Mouse (Mus musculus) neural tube, embryonic 15.5 days (tissue): ENCODE measurements around the gene Gpr3. TPM values are rescaled to one million over a fixed set of nuclear protein-coding genes. Genes with fewer than 3 reads are reported as not detected.

ENCODE experiments used
- ATAC-seq: fragments of 200-750 bp; cut with Nextera tagmentation; 2 replicates; pipeline ENCODE4 v1.8.0; 2017; ENCODE audit warnings: mild to moderate bottlenecking, moderate TSS enrichment, moderate library complexity; ENCODE audit not compliant: low FRiP score
- H3K27ac ChIP-seq: fragments of 300-500 bp; sonication (generic); replicated peaks from 2 replicates; pipeline ENCODE4 v1.5.1; 2015; ENCODE audit warnings: mild to moderate bottlenecking, inconsistent platforms
- H3K27me3 ChIP-seq: fragments of 300-500 bp; sonication (generic); replicated peaks from 2 replicates; pipeline ENCODE4 v1.6.1; 2015; ENCODE audit warnings: inconsistent platforms
- H3K36me3 ChIP-seq: fragments of 300-500 bp; sonication (generic); 2 replicates; pipeline ENCODE4 v1.6.1; 2015; ENCODE audit warnings: inconsistent platforms
- H3K4me1 ChIP-seq: fragments of 300-500 bp; sonication (generic); 2 replicates; pipeline ENCODE4 v1.6.1; 2015; ENCODE audit warnings: inconsistent platforms
- H3K4me2 ChIP-seq: fragments of 300-500 bp; sonication (generic); 2 replicates; pipeline ENCODE4 v1.6.1; 2015; ENCODE audit warnings: inconsistent platforms, mild to moderate bottlenecking, moderate library complexity
- H3K4me3 ChIP-seq: fragments of 300-500 bp; sonication (generic); replicated peaks from 2 replicates; pipeline ENCODE4 v1.5.1; 2015; ENCODE audit warnings: mild to moderate bottlenecking, inconsistent platforms
- H3K9ac ChIP-seq: fragments of 300-500 bp; sonication (generic); replicated peaks from 2 replicates; pipeline ENCODE4 v1.6.1; 2015; ENCODE audit warnings: mild to moderate bottlenecking, inconsistent platforms
- H3K9me3 ChIP-seq: fragments of 300-500 bp; sonication (generic); replicated peaks from 2 replicates; pipeline ENCODE4 v1.6.1; 2016; ENCODE audit warnings: inconsistent platforms
- WGBS: fragments of 180-500 bp; shearing (Covaris S2); methylation state at CpG from one replicate; pipeline ENCODE4 v1.1.7; 2015; ENCODE audit warnings: mixed read lengths; 5-methylcytosine and 5-hydroxymethylcytosine counted together
- microRNA-seq: library from miRNA; unstranded; fragments of <30 nt; microRNA quantifications from one replicate; pipeline ENCODE4, GENCODE M21; 2017
- polyA plus RNA-seq: library from polyadenylated mRNA; unstranded; fragments of >200 nt; fragmentation: Nextera tagmentation; extraction: Ambion mirVana; gene quantifications from 2 replicates; pipeline ENCODE4 v1.2.1, GENCODE M21; 2015

Gpr3 gene
- polyA plus RNA-seq, 1 experiment from 2014 or later = 2.5 TPM

GRCm38 (mm10) chr4:133160821-133161220 lies 51.5 kb downstream of the Gpr3 start:
- Histone ChIP-seq H3K9me3 (no peaks in the 10 kb centered on the region), H3K27ac (no peak overlapping the region), H3K4me3 (no peak overlapping the region), H3K9ac (no peak overlapping the region), H3K27me3 (no peaks in the 10 kb centered on the region), H3K4me2 (no peak overlapping the region), H3K36me3 (no peaks in the 10 kb centered on the region), H3K4me1 (0 out of 2 replicates have a peak, but pooled peaks cover 4% of the 10 kb centered on the region)
- no peak for ATAC-seq
- WGBS = 84% methylated on average over 4 of the region's 4 CpGs

- H3K9ac ChIP-seq = no peak overlapping the region
- no peaks in the 10 kb centered on the region for H3K9me3 ChIP-seq
- no peak overlapping the region for H3K4me2 ChIP-seq
- no peak overlapping the region for H3K4me3 ChIP-seq
- WGBS = 84% methylated on average over 8 of the region's 8 CpGs
- no peaks in the 10 kb centered on the region for H3K27me3 ChIP-seq
- H3K27ac ChIP-seq = no peak overlapping the region
- ATAC-seq = no peak
- 0 out of 2 replicates have a peak, but pooled peaks cover 4% of the 10 kb centered on the region for H3K4me1 ChIP-seq
- H3K36me3 ChIP-seq = no peaks in the 10 kb centered on the region
Observed at GRCm38 (mm10) chr4:133160211-133160610, 52.1 kb downstream of the Gpr3 start.

GRCm38 (mm10) chr4:133159646-133160045 lies 52.7 kb downstream of the Gpr3 start:
- Histone ChIP-seq H3K27me3 (no peaks in the 10 kb centered on the region), H3K9ac (no peak overlapping the region), H3K27ac (no peak overlapping the region), H3K9me3 (no peaks in the 10 kb centered on the region), H3K4me2 (no peak overlapping the region), H3K36me3 (no peaks in the 10 kb centered on the region), H3K4me1 (0 out of 2 replicates have a peak, but pooled peaks cover 4% of the 10 kb centered on the region), H3K4me3 (no peak overlapping the region)
- 38% methylated on average over 4 of the region's 4 CpGs for WGBS
- no peak for ATAC-seq

Small RNAs within 50 kb of the gene (microRNA-seq; reads per million reads assigned to microRNA genes)
- not detected for gene Mir7017

Other genes starting within 250 kb of the Gpr3 start
- gene Fgr, start 238.4 kb downstream of the Gpr3 start, polyA plus RNA-seq = 0.23 and 0.91 TPM in 2 replicates
- gene Ahdc1, start 201.3 kb downstream of the Gpr3 start, polyA plus RNA-seq = 11.0 TPM in 2 replicates
- gene Wasf2, start 82.0 kb downstream of the Gpr3 start, polyA plus RNA-seq = 22.2 and 45.6 TPM in 2 replicates
- gene Cd164l2, start 405 bp downstream of the Gpr3 start, polyA plus RNA-seq = 2.6 and 3.9 TPM in 2 replicates
- gene Map3k6, start 28.3 kb upstream of the Gpr3 start, polyA plus RNA-seq = 3.0 and 4.0 TPM in 2 replicates
- 0.20 and 6.0 TPM in 2 replicates for gene Sytl1, start 50.6 kb upstream of the Gpr3 start, polyA plus RNA-seq
- 115 and 117 TPM in 2 replicates for gene Tmem222, start 65.3 kb upstream of the Gpr3 start, polyA plus RNA-seq
- gene Wdtc1, start 140.9 kb upstream of the Gpr3 start, polyA plus RNA-seq = 19.3 and 19.6 TPM in 2 replicates
- 8.4 and 9.9 TPM in 2 replicates for gene Slc9a1, start 157.2 kb upstream of the Gpr3 start, polyA plus RNA-seq